Mouse (Mus musculus) liver, adult 2 months (tissue): Measurements from ENCODE around the gene Epha6.

Experiments
- CTCF ChIP-seq: fragments of 200-500 bp; IDR thresholded peaks from 2 replicates; pipeline ENCODE4 v1.5.1; 2011; ENCODE audit warnings: low read depth, low read length, control low read depth
- POLR2A ChIP-seq: fragments of 200-500 bp; IDR thresholded peaks from 2 replicates; pipeline ENCODE4 v1.6.1; 2011; ENCODE audit warnings: low read length, control low read depth; ENCODE audit not compliant: insufficient read depth; ENCODE audit errors: extremely low read depth

- TF ChIP-seq CTCF = no peak
- no peak for TF ChIP-seq POLR2A
Observed at GRCm38 (mm10) chr16:60604613-60605012, 718 bp downstream of the Epha6 start.
